Mouse (Mus musculus) hindbrain, postnatal 0 days (tissue): ENCODE data around the gene Hectd3. TPM values are rescaled to one million over a fixed set of nuclear protein-coding genes. Genes with fewer than 3 reads are reported as not detected.

Experiments used
- ATAC-seq: fragments of 200-750 bp; cut with Nextera tagmentation; 2 replicates; pipeline ENCODE4 v1.8.0; 2017; ENCODE audit warnings: mild to moderate bottlenecking, moderate TSS enrichment, moderate library complexity
- DNase-seq: peaks from one replicate; pipeline ENCODE4 v3.0.0-alpha.2; 2015; ENCODE audit warnings: low spot score
- H3K27ac ChIP-seq: fragments of 300-500 bp; sonication (generic); 2 replicates; pipeline ENCODE4 v1.5.1; 2014; ENCODE audit warnings: mild to moderate bottlenecking
- H3K27me3 ChIP-seq: fragments of 300-500 bp; sonication (generic); 2 replicates; pipeline ENCODE4 v1.6.1; 2014; ENCODE audit warnings: low read length, mixed read lengths; ENCODE audit not compliant: insufficient read depth
- H3K36me3 ChIP-seq: fragments of 300-500 bp; sonication (generic); 2 replicates; pipeline ENCODE4 v1.6.1; 2014; ENCODE audit warnings: low read length, mixed read lengths; ENCODE audit not compliant: insufficient read depth
- H3K4me1 ChIP-seq: fragments of 300-500 bp; sonication (generic); 2 replicates; pipeline ENCODE4 v1.6.1; 2014; ENCODE audit warnings: antibody characterized with exemption, low read length, mixed read lengths; ENCODE audit not compliant: insufficient read depth
- H3K4me2 ChIP-seq: fragments of 300-500 bp; sonication (generic); 2 replicates; pipeline ENCODE4 v1.6.1; 2014; ENCODE audit warnings: low read depth, mild to moderate bottlenecking, low read length, moderate library complexity, mixed read lengths
- H3K4me3 ChIP-seq: fragments of 300-500 bp; sonication (generic); 2 replicates; pipeline ENCODE4 v1.5.1; 2014; ENCODE audit warnings: low read length
- H3K9ac ChIP-seq: fragments of 300-500 bp; sonication (generic); replicated peaks from 2 replicates; pipeline ENCODE4 v1.6.1; 2014; ENCODE audit warnings: mild to moderate bottlenecking, low read length, moderate library complexity, mixed read lengths
- H3K9me3 ChIP-seq: fragments of 300-500 bp; sonication (generic); 2 replicates; pipeline ENCODE4 v1.6.1; 2016; ENCODE audit warnings: low read length, mixed read lengths
- CTCF ChIP-seq: IDR thresholded peaks from 2 replicates; pipeline ENCODE4 v1.5.1; 2016; ENCODE audit warnings: antibody characterized with exemption, control low read depth, low read depth
- WGBS: fragments of 180-500 bp; shearing (Covaris S2); extraction: QIAGEN DNeasy Blood & Tissue Kit; methylation state at CpG from one replicate; pipeline ENCODE4 v1.1.7; 2014; 5-methylcytosine and 5-hydroxymethylcytosine counted together
- polyA plus RNA-seq: library from polyadenylated mRNA; unstranded; fragments of >200 nt; fragmentation: Nextera tagmentation; extraction: Ambion mirVana; gene quantifications from 2 replicates; pipeline ENCODE4 v1.2.1, GENCODE M21; 2015
- total RNA-seq: library from RNA; depleted of rRNA; stranded (reverse); fragments of >200 nt; gene quantifications from 2 replicates; pipeline ENCODE4 v1.2.3, GENCODE M21; 2014; rRNA removed

The Hectd3 gene
- total and polyA plus RNA-seq, 2 experiments from 2014 or later = 20.2 to 49.5 TPM

DNA sequence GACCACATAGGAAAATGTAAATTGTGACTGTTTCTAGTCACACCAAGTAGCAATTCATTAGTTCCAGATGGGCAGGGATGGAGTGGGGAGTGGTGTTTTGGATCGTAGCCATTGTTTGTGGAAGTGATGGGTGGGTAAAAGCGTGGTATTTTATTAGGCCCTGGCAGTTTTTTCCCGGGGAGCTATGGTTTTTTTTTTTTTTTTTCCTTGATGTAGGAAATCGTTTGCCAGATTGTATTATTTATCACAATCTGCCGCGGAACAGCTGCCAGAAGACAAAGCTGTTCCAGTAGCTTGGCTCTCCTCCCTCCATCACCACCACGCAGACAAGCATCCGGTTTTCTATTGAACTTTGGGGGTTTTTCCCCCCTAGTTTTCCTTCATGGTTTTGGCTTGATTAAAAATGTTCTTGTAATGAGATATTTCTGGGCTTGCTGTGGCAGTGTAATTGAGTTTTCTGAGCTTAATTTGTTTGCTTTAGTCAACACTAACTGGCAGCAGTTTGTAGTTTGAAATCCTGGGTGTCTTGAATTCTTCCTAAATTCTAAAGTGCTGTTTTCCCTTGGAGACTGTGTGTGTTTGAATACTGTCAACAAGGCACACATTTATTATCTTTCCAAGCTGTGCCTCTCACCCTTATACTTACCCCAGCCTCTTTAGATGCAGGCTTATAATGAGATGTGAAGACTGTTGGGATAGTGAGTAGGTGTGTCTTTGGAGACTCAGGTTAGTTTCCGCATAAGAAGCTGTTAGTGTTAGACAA lies 45.0 kb downstream of the Hectd3 start:
- H3K27ac ChIP-seq = peak overlapping the region; percentile 74
- peaks cover 15% of the 10 kb centered on the region for H3K4me1 ChIP-seq
- no peak overlapping the region for H3K9ac ChIP-seq
- no peak for TF ChIP-seq CTCF
- DNase-seq = peak; percentile 79
- H3K4me2 ChIP-seq = peak overlapping the region; percentile 38
- H3K4me3 ChIP-seq = no peak overlapping the region
- ATAC-seq = peak; percentile 58
- no peaks in the 10 kb centered on the region for H3K36me3 ChIP-seq
- 9% methylated on average over 9 of the region's 9 CpGs for WGBS
- no peaks in the 10 kb centered on the region for H3K9me3 ChIP-seq
- H3K27me3 ChIP-seq = no peaks in the 10 kb centered on the region

DNA sequence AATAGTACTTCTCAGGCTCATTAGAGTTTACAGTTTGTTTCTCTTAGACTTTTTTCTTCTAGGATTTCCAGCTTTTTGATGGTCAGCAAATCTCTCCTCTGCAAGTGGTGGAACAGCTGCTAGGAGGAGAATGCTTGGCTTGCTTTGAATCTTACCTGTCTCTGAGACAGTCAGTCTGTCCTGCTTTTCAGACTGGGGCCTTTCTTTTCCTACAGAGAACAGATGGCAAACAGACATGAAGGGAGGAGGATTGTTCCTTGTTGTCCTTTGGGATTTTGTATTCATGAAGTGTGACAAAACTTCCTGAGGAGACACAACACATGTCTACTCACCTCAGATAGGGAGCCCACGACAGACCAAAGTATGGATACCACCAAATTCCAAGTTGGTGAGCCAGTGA lies 45.7 kb downstream of the Hectd3 start:
- Histone ChIP-seq H3K9ac (no peak overlapping the region), H3K27me3 (no peaks in the 10 kb centered on the region), H3K36me3 (no peaks in the 10 kb centered on the region), H3K4me1 (peaks cover 15% of the 10 kb centered on the region), H3K4me3 (no peak overlapping the region), H3K27ac (peak overlapping the region; percentile 74), H3K9me3 (no peaks in the 10 kb centered on the region), H3K4me2 (no peak overlapping the region)
- ATAC-seq = peak; percentile 37; the same call in 1 of the 2 replicates
- no peak for DNase-seq
- WGBS = 14% methylated on average over 1 of the region's 1 CpGs
- no peak for TF ChIP-seq CTCF

DNA sequence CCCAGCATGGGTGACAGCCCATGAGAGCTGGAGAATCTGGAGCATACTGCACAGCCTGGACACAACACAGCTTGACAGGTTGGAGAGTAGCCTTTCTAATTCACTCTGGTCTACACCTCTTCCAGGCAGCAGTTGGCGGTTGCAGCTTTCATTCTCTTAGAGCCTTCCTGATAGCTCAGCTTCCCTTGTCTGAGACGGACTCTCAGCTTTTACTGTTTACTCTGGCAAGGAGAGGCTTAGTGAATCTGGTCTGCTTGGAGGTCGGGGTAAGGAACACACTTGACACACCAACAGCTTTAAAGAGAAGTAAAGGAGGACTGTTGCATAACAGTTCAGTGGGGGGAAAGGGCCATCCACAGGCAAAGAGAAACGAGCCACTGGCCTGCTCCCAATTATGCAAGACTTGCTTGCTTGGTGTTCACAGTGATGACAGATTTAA lies 46.2 kb downstream of the Hectd3 start:
- Histone ChIP-seq H3K4me3 (no peak overlapping the region), H3K4me2 (no peak overlapping the region), H3K9me3 (no peaks in the 10 kb centered on the region), H3K9ac (no peak overlapping the region), H3K27ac (peak overlapping the region; percentile 74), H3K27me3 (no peaks in the 10 kb centered on the region), H3K36me3 (no peaks in the 10 kb centered on the region), H3K4me1 (peaks cover 15% of the 10 kb centered on the region)
- WGBS = 28% methylated on average over 4 of the region's 4 CpGs
- ATAC-seq = peak; percentile 57; the same call in 1 of the 2 replicates
- DNase-seq = peak; percentile 31
- TF ChIP-seq CTCF = no peak

DNA sequence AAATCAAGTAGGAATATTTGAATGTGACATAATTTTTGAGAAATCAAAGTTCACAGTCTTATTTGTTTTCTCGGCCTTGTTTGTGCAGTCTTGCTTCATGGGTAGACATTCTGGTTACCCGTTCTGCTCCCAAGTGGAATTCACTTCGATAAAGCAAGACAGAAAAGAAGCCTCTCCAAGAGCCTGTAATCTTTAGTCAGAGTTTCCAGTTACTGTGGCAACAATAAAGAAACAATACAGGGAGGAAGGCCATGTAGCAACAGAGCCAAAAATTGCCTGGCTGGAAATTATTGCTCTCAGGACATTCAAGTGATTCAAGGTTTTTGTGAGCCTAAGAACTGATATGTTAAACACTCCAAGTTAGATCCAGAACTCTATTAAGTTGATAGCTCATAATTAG lies 53.7 kb downstream of the Hectd3 start:
- ATAC-seq (no peak), DNase-seq (no peak)
- 60% methylated on average over 3 of the region's 3 CpGs for WGBS
- H3K4me3 ChIP-seq = no peak overlapping the region
- no peak overlapping the region for H3K9ac ChIP-seq
- H3K36me3 ChIP-seq = no peaks in the 10 kb centered on the region
- no peaks in the 10 kb centered on the region for H3K4me1 ChIP-seq
- H3K4me2 ChIP-seq = no peak overlapping the region
- H3K27ac ChIP-seq = no peak overlapping the region
- TF ChIP-seq CTCF = no peak
- H3K9me3 ChIP-seq = no peaks in the 10 kb centered on the region
- no peaks in the 10 kb centered on the region for H3K27me3 ChIP-seq

DNA sequence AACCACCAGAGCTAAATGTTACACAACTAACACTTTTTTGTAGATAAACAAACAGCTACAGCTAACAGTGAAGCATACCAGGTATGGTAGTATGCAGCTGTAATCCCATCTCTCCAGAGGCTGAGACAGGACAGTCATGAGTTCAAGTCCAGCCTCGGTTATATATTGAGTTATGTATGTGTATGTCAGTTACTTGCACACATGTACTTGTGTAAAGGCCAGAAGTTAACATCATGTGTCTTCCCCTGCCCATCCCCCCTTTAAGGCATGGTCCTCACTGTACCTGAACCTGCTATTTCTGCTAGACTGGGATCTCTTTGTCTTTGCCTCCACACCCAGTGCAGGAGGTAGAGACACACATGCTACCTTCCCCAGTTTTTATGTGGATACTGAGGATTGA lies 54.4 kb downstream of the Hectd3 start:
- no peak overlapping the region for H3K4me2 ChIP-seq
- H3K27ac ChIP-seq = no peak overlapping the region
- no peaks in the 10 kb centered on the region for H3K27me3 ChIP-seq
- no peaks in the 10 kb centered on the region for H3K4me1 ChIP-seq
- no peak overlapping the region for H3K9ac ChIP-seq
- ATAC-seq (no peak), DNase-seq (no peak)
- TF ChIP-seq CTCF = no peak
- no peaks in the 10 kb centered on the region for H3K9me3 ChIP-seq
- no peaks in the 10 kb centered on the region for H3K36me3 ChIP-seq
- no peak overlapping the region for H3K4me3 ChIP-seq
- WGBS = 93% methylated on average over 1 of the region's 1 CpGs

DNA sequence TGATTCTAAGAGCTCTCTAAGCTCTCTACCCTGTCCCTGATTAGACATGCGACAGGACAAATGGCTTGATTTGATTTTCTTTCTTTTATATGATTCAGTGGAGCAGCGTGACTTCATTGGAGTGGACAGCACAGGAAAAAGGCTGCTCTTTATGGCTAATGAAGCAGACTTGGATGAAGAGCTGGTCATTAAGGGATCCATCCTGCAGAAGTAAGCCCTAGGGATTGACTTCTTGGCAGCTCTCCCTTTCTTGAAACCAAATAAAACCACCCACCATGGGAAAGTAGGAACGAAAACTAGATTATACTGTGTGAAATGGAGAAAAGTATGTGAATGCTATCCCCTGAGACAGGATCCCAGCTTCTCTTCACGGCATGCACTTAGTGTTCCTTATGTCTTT lies 57.5 kb downstream of the Hectd3 start:
- H3K9ac ChIP-seq = no peak overlapping the region
- H3K36me3 ChIP-seq = no peaks in the 10 kb centered on the region
- no peak overlapping the region for H3K27ac ChIP-seq
- 42% methylated on average over 4 of the region's 4 CpGs for WGBS
- DNase-seq (peak; percentile 68), ATAC-seq (peak; percentile 51)
- no peaks in the 10 kb centered on the region for H3K27me3 ChIP-seq
- no peaks in the 10 kb centered on the region for H3K4me1 ChIP-seq
- no peak for TF ChIP-seq CTCF
- no peaks in the 10 kb centered on the region for H3K9me3 ChIP-seq
- H3K4me3 ChIP-seq = no peak overlapping the region
- no peak overlapping the region for H3K4me2 ChIP-seq

DNA sequence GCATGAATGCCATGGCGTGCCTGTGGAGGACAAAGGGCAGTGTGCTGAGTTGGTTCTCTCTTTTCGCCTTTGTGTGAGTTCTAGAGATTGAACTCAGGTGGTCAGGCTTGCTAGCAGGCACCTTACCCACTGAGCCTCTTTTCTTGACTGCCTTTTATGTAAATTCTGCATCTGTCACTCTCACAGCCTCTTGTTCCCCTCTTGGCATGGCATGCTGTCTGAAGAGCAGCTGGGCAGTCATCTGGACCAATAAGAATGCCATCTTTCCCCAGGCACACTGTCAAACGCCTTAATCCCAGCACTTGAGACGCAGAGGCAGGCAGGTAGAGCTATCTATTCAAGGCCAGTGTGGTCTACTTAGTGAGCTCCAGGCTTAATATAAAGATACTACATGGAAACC lies 58.8 kb downstream of the Hectd3 start:
- 56% methylated on average over 4 of the region's 4 CpGs for WGBS
- DNase-seq = peak; percentile 62
- no peak for TF ChIP-seq CTCF

More for the DNA sequence above, 58.8 kb downstream of the Hectd3 start:
- peak; percentile 53; the same call in 1 of the 2 replicates for ATAC-seq
- Histone ChIP-seq H3K27ac (no peak overlapping the region), H3K36me3 (no peaks in the 10 kb centered on the region), H3K4me3 (no peak overlapping the region), H3K9ac (no peak overlapping the region), H3K27me3 (no peaks in the 10 kb centered on the region), H3K9me3 (no peaks in the 10 kb centered on the region), H3K4me1 (no peaks in the 10 kb centered on the region), H3K4me2 (no peak overlapping the region)

Other genes starting within 250 kb of the Hectd3 start
- gene Toe1, start 187.7 kb upstream of the Hectd3 start, total RNA-seq = 40.0 and 43.2 TPM in 2 replicates
- 21.4 and 22.7 TPM in 2 replicates for gene Toe1, start 187.7 kb upstream of the Hectd3 start, polyA plus RNA-seq
- 4.8 and 12.5 TPM in 2 replicates for gene Mutyh, start 187.6 kb upstream of the Hectd3 start, total RNA-seq
- 5.6 and 6.6 TPM in 2 replicates for gene Mutyh, start 187.6 kb upstream of the Hectd3 start, polyA plus RNA-seq
- gene Hpdl, start 173.6 kb upstream of the Hectd3 start, total RNA-seq = 4.1 and 4.9 TPM in 2 replicates
- gene Hpdl, start 173.6 kb upstream of the Hectd3 start, polyA plus RNA-seq = 1.6 and 2.0 TPM in 2 replicates
- gene Zswim5, start 117.9 kb upstream of the Hectd3 start, total RNA-seq = 21.3 and 25.8 TPM in 2 replicates
- gene Zswim5, start 117.9 kb upstream of the Hectd3 start, polyA plus RNA-seq = 2.3 and 2.4 TPM in 2 replicates
- gene Urod, start 904 bp upstream of the Hectd3 start, total RNA-seq = 40.7 and 64.4 TPM in 2 replicates
- gene Urod, start 904 bp upstream of the Hectd3 start, polyA plus RNA-seq = 52.2 and 54.0 TPM in 2 replicates
- gene Eif2b3, start 24.1 kb downstream of the Hectd3 start, total RNA-seq = 13.1 and 16.7 TPM in 2 replicates
- 56.9 and 58.5 TPM in 2 replicates for gene Eif2b3, start 24.1 kb downstream of the Hectd3 start, polyA plus RNA-seq
- 16.1 and 18.8 TPM in 2 replicates for gene Ptch2, start 100.8 kb downstream of the Hectd3 start, total RNA-seq
- 4.1 and 4.4 TPM in 2 replicates for gene Ptch2, start 100.8 kb downstream of the Hectd3 start, polyA plus RNA-seq
- gene Btbd19, start 130.4 kb downstream of the Hectd3 start, total RNA-seq = 7.8 and 9.1 TPM in 2 replicates
- 4.9 and 5.4 TPM in 2 replicates for gene Btbd19, start 130.4 kb downstream of the Hectd3 start, polyA plus RNA-seq
- gene Tctex1d4, start 131.5 kb downstream of the Hectd3 start, total RNA-seq = 2.0 and 5.8 TPM in 2 replicates
- gene Tctex1d4, start 131.5 kb downstream of the Hectd3 start, polyA plus RNA-seq = 2.0 and 2.8 TPM in 2 replicates
- 23.9 and 29.8 TPM in 2 replicates for gene Plk3, start 138.6 kb downstream of the Hectd3 start, total RNA-seq
- gene Plk3, start 138.6 kb downstream of the Hectd3 start, polyA plus RNA-seq = 26.8 and 29.1 TPM in 2 replicates
- gene Rps8, start 160.9 kb downstream of the Hectd3 start, total RNA-seq = 463 and 470 TPM in 2 replicates
- 523 and 530 TPM in 2 replicates for gene Rps8, start 160.9 kb downstream of the Hectd3 start, polyA plus RNA-seq
- 5.0 and 8.4 TPM in 2 replicates for gene Kif2c, start 187.3 kb downstream of the Hectd3 start, total RNA-seq
- gene Kif2c, start 187.3 kb downstream of the Hectd3 start, polyA plus RNA-seq = 6.9 and 10.1 TPM in 2 replicates